Mouse (Mus musculus) liver, embryonic 16.5 days (tissue): Measurements from ENCODE around the gene Tulp4. TPM values are rescaled to one million over a fixed set of nuclear protein-coding genes. Genes with fewer than 3 reads are reported as not detected.

Experiments used
- ATAC-seq: fragments of 200-750 bp; cut with Nextera tagmentation; 2 replicates; pipeline ENCODE4 v1.8.0; 2017; ENCODE audit warnings: low read depth, mild to moderate bottlenecking, moderate number of reproducible peaks, moderate library complexity
- H3K27ac ChIP-seq: fragments of 300-500 bp; sonication (generic); 2 replicates; pipeline ENCODE4 v1.5.1; 2014; ENCODE audit warnings: mild to moderate bottlenecking, low read length
- H3K27me3 ChIP-seq: fragments of 300-500 bp; sonication (generic); 2 replicates; pipeline ENCODE4 v1.6.1; 2014; ENCODE audit warnings: low read depth, low read length, mixed read lengths; ENCODE audit not compliant: control insufficient read depth, insufficient read depth
- H3K36me3 ChIP-seq: fragments of 300-500 bp; sonication (generic); 2 replicates; pipeline ENCODE4 v1.6.1; 2014; ENCODE audit warnings: mild to moderate bottlenecking; ENCODE audit not compliant: control insufficient read depth, insufficient read depth
- H3K4me1 ChIP-seq: fragments of 300-500 bp; sonication (generic); 2 replicates; pipeline ENCODE4 v1.6.1; 2014; ENCODE audit warnings: low read depth, low read length, mixed read lengths; ENCODE audit not compliant: control insufficient read depth
- H3K4me2 ChIP-seq: fragments of 300-500 bp; sonication (generic); 2 replicates; pipeline ENCODE4 v1.6.1; 2014; ENCODE audit warnings: low read depth, low read length, mixed read lengths
- H3K4me3 ChIP-seq: fragments of 300-500 bp; sonication (generic); 2 replicates; pipeline ENCODE4 v1.5.1; 2014; ENCODE audit warnings: low read depth, mild to moderate bottlenecking, low read length
- H3K9ac ChIP-seq: fragments of 300-500 bp; sonication (generic); 2 replicates; pipeline ENCODE4 v1.6.1; 2014; ENCODE audit warnings: low read depth, low read length
- H3K9me3 ChIP-seq: fragments of 300-500 bp; sonication (generic); replicated peaks from 2 replicates; pipeline ENCODE4 v1.6.1; 2016; ENCODE audit warnings: low read length; ENCODE audit not compliant: control insufficient read depth
- WGBS: fragments of 180-500 bp; shearing (Covaris S2); extraction: QIAGEN DNeasy Blood & Tissue Kit; methylation state at CpG from one replicate; pipeline ENCODE4 v1.1.7; 2014; ENCODE audit not compliant: insufficient replicate concordance; 5-methylcytosine and 5-hydroxymethylcytosine counted together
- polyA plus RNA-seq: library from polyadenylated mRNA; unstranded; fragments of >200 nt; fragmentation: Nextera tagmentation; extraction: Ambion mirVana; gene quantifications from 2 replicates; pipeline ENCODE4 v1.2.1, GENCODE M21; 2015

Gene Tulp4
- polyA plus RNA-seq, 1 experiment from 2014 or later, result 23.4 TPM

- no peaks in the 10 kb centered on the region for H3K4me1 ChIP-seq
- no peak overlapping the region for H3K4me2 ChIP-seq
- WGBS, result 46% methylated on average over 4 of the region's 4 CpGs
- no peak overlapping the region for H3K27ac ChIP-seq
- ATAC-seq, result no peak
- no peak overlapping the region for H3K4me3 ChIP-seq
- no peaks in the 10 kb centered on the region for H3K9me3 ChIP-seq
- no peaks in the 10 kb centered on the region for H3K27me3 ChIP-seq
- H3K36me3 ChIP-seq, result no peaks in the 10 kb centered on the region
- H3K9ac ChIP-seq, result no peak overlapping the region
Observed at GRCm38 (mm10) chr17:6164911-6165310, 58.7 kb downstream of the Tulp4 start.

- Histone ChIP-seq H3K36me3 (no peaks in the 10 kb centered on the region), H3K4me3 (no peak overlapping the region), H3K27me3 (no peaks in the 10 kb centered on the region), H3K4me1 (peaks cover 2% of the 10 kb centered on the region; the same call in 1 of the 2 replicates), H3K9ac (no peak overlapping the region), H3K4me2 (no peak overlapping the region), H3K27ac (no peak overlapping the region), H3K9me3 (no peaks in the 10 kb centered on the region)
- no peak for ATAC-seq
- 24% methylated on average over 7 of the region's 7 CpGs for WGBS
Observed at GRCm38 (mm10) chr17:6172440-6172839, 66.2 kb downstream of the Tulp4 start.

- 0 out of 2 replicates have a peak, but pooled peaks have one; percentile 41 for ATAC-seq
- H3K4me1 ChIP-seq, result peaks cover 2% of the 10 kb centered on the region; the same call in 1 of the 2 replicates
- no peaks in the 10 kb centered on the region for H3K27me3 ChIP-seq
- no peak overlapping the region for H3K27ac ChIP-seq
- no peak overlapping the region for H3K4me3 ChIP-seq
- no peaks in the 10 kb centered on the region for H3K9me3 ChIP-seq
- H3K36me3 ChIP-seq, result no peaks in the 10 kb centered on the region
- 15% methylated on average over 5 of the region's 5 CpGs for WGBS
- no peak overlapping the region for H3K9ac ChIP-seq
- no peak overlapping the region for H3K4me2 ChIP-seq
Observed at GRCm38 (mm10) chr17:6172926-6173690, 66.9 kb downstream of the Tulp4 start.

- 62% methylated on average over 1 of the region's 1 CpGs for WGBS
- Histone ChIP-seq H3K27ac (no peak overlapping the region), H3K4me1 (peaks cover 2% of the 10 kb centered on the region; the same call in 1 of the 2 replicates), H3K4me3 (no peak overlapping the region), H3K4me2 (no peak overlapping the region), H3K27me3 (no peaks in the 10 kb centered on the region), H3K9me3 (no peaks in the 10 kb centered on the region), H3K36me3 (no peaks in the 10 kb centered on the region), H3K9ac (no peak overlapping the region)
- no peak for ATAC-seq
Observed at GRCm38 (mm10) chr17:6174574-6174973, 68.3 kb downstream of the Tulp4 start.

GRCm38 (mm10) chr17:6178564-6179267, 72.5 kb downstream of the Tulp4 start:
- H3K36me3 ChIP-seq, result no peaks in the 10 kb centered on the region
- ATAC-seq, result no peak
- 71% methylated on average over 6 of the region's 6 CpGs for WGBS
- H3K9ac ChIP-seq, result no peak overlapping the region
- no peak overlapping the region for H3K4me2 ChIP-seq
- no peaks in the 10 kb centered on the region for H3K27me3 ChIP-seq
- H3K27ac ChIP-seq, result no peak overlapping the region
- H3K4me1 ChIP-seq, result no peaks in the 10 kb centered on the region
- no peaks in the 10 kb centered on the region for H3K9me3 ChIP-seq
- H3K4me3 ChIP-seq, result no peak overlapping the region

- no peak for ATAC-seq
Observed at GRCm38 (mm10) chr17:6179389-6179788, 73.2 kb downstream of the Tulp4 start.

GRCm38 (mm10) chr17:6180421-6180820, 74.2 kb downstream of the Tulp4 start:
- Histone ChIP-seq H3K4me1 (no peaks in the 10 kb centered on the region), H3K4me3 (no peak overlapping the region), H3K9ac (no peak overlapping the region), H3K27ac (no peak overlapping the region), H3K36me3 (no peaks in the 10 kb centered on the region), H3K9me3 (no peaks in the 10 kb centered on the region), H3K27me3 (no peaks in the 10 kb centered on the region), H3K4me2 (no peak overlapping the region)
- no peak for ATAC-seq
- WGBS, result 69% methylated on average over 3 of the region's 3 CpGs

More at GRCm38 (mm10) chr17:6179389-6179788, 73.2 kb downstream of the Tulp4 start:
- H3K36me3 ChIP-seq, result no peaks in the 10 kb centered on the region
- no peaks in the 10 kb centered on the region for H3K27me3 ChIP-seq
- H3K27ac ChIP-seq, result no peak overlapping the region
- H3K4me3 ChIP-seq, result no peak overlapping the region
- 62% methylated on average over 4 of the region's 4 CpGs for WGBS
- no peaks in the 10 kb centered on the region for H3K9me3 ChIP-seq
- H3K4me2 ChIP-seq, result no peak overlapping the region
- H3K9ac ChIP-seq, result no peak overlapping the region
- no peaks in the 10 kb centered on the region for H3K4me1 ChIP-seq

DNA sequence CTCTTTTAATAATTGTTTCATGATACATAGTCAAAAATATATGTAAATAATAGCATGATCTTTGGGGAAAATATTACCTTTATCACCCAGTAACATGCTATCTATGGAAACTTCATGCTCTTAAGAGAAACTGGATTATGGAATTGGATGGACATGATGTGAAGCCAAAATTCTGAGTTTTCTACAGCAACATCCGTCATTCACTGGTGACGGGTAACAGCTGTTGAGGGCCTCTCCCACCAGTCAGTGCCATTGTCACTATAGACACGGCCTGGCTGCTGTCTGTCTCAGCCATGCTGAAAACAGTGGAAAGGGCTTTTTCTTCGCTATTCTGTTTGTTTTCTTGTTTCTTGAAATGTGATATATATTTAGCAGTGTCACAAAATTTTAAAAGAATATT, 76.5 kb downstream of the Tulp4 start:
- H3K9me3 ChIP-seq, result no peaks in the 10 kb centered on the region
- H3K9ac ChIP-seq, result no peak overlapping the region
- WGBS, result 49% methylated on average over 4 of the region's 4 CpGs
- H3K4me2 ChIP-seq, result no peak overlapping the region
- no peaks in the 10 kb centered on the region for H3K27me3 ChIP-seq
- H3K4me1 ChIP-seq, result no peaks in the 10 kb centered on the region
- H3K4me3 ChIP-seq, result no peak overlapping the region
- ATAC-seq, result no peak
- no peaks in the 10 kb centered on the region for H3K36me3 ChIP-seq
- H3K27ac ChIP-seq, result no peak overlapping the region

DNA sequence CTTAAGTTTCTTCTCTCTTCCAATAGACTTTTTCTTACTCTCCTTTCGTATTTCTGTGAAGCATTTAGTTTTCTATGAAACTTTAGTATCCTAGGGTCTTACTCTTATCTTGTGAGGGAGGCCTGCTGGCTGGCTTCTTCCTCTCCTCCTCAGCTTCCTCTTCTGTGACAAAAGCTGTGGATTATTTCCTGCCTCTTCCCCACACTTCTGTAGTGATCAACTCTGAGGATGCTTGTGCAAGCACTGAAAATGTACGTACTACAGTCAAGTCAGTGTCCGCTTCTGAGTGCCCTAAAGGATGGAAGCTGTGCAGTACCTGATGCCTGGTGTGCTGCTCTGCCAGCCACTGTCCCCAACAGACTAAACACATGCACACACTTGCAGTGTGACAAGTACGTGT, 80.4 kb downstream of the Tulp4 start:
- Histone ChIP-seq H3K27me3 (no peaks in the 10 kb centered on the region), H3K4me1 (no peaks in the 10 kb centered on the region), H3K4me3 (no peak overlapping the region), H3K9me3 (no peaks in the 10 kb centered on the region), H3K27ac (no peak overlapping the region), H3K36me3 (no peaks in the 10 kb centered on the region), H3K4me2 (no peak overlapping the region), H3K9ac (no peak overlapping the region)
- no peak for ATAC-seq
- 31% methylated on average over 4 of the region's 4 CpGs for WGBS
